Mouse (Mus musculus) macrophage (primary cell): ENCODE results near the gene Fstl4. TPM values are rescaled to one million over a fixed set of nuclear protein-coding genes. Genes with fewer than 3 reads are reported as not detected.

Experiments used
- H3K27ac ChIP-seq: fragments of 350-480 bp; formaldehyde crosslinking; 2 replicates; pipeline ENCODE4 v1.9.0; 2021
- H3K36me3 ChIP-seq: fragments of 350-480 bp; formaldehyde crosslinking; 2 replicates; pipeline ENCODE4 v1.9.0; 2021; ENCODE audit errors: inconsistent target
- H3K4me3 ChIP-seq: fragments of 350-480 bp; formaldehyde crosslinking; 2 replicates; pipeline ENCODE4 v1.9.0; 2021; ENCODE audit errors: inconsistent target
- H3K79me2 ChIP-seq: fragments of 350-480 bp; formaldehyde crosslinking; 2 replicates; pipeline ENCODE4 v1.9.0; 2021; ENCODE audit errors: inconsistent target
- whole genome bisulfite sequencing: methylation state at CpG from one replicate; pipeline ENCODE4 v1.1.7; 2026; ENCODE audit warnings: inconsistent platforms; ENCODE audit not compliant: missing documents; 5-methylcytosine and 5-hydroxymethylcytosine counted together
- polyA plus RNA-seq: library from polyadenylated mRNA; stranded (reverse); fragments of 250-400 nt; gene quantifications from 3 replicates; pipeline ENCODE4 v1.2.4, GENCODE M21; 2018; ENCODE audit warnings: inconsistent platforms

The Fstl4 gene
- polyA plus RNA-seq, 1 experiment from 2014 or later, result not detected

GRCm38 (mm10) chr11:53003361-53003760 is 238.9 kb downstream of the Fstl4 start:
- 87% methylated on average over 7 of the region's 7 CpGs for WGBS
- Histone ChIP-seq H3K36me3 (no peaks in the 10 kb centered on the region), H3K27ac (no peak overlapping the region), H3K79me2 (no peaks in the 10 kb centered on the region), H3K4me3 (no peak overlapping the region)

GRCm38 (mm10) chr11:53003811-53004210 is 239.4 kb downstream of the Fstl4 start:
- Histone ChIP-seq H3K79me2 (no peaks in the 10 kb centered on the region), H3K36me3 (no peaks in the 10 kb centered on the region), H3K4me3 (no peak overlapping the region), H3K27ac (no peak overlapping the region)
- WGBS, result 89% methylated on average over 9 of the region's 9 CpGs

- Histone ChIP-seq H3K27ac (no peak overlapping the region), H3K79me2 (no peaks in the 10 kb centered on the region), H3K4me3 (no peak overlapping the region), H3K36me3 (no peaks in the 10 kb centered on the region)
- 83% methylated on average over 7 of the region's 7 CpGs for WGBS
These were observed 245.2 kb downstream of the Fstl4 start for GRCm38 (mm10) chr11:53009597-53009996.

- Histone ChIP-seq H3K36me3 (no peaks in the 10 kb centered on the region), H3K27ac (no peak overlapping the region), H3K4me3 (no peak overlapping the region), H3K79me2 (no peaks in the 10 kb centered on the region)
- WGBS, result 87% methylated on average over 6 of the region's 6 CpGs
These were observed 247.6 kb downstream of the Fstl4 start for GRCm38 (mm10) chr11:53011996-53012505.

- Histone ChIP-seq H3K79me2 (no peaks in the 10 kb centered on the region), H3K4me3 (no peak overlapping the region), H3K27ac (no peak overlapping the region), H3K36me3 (no peaks in the 10 kb centered on the region)
- 83% methylated on average over 5 of the region's 5 CpGs for WGBS
These were observed 249.5 kb downstream of the Fstl4 start for GRCm38 (mm10) chr11:53013906-53014305.

- H3K36me3 ChIP-seq, result no peaks in the 10 kb centered on the region
- no peaks in the 10 kb centered on the region for H3K79me2 ChIP-seq
- H3K4me3 ChIP-seq, result no peak overlapping the region
- no peak overlapping the region for H3K27ac ChIP-seq
- 90% methylated on average over 7 of the region's 7 CpGs for WGBS
These were observed 252.1 kb downstream of the Fstl4 start for GRCm38 (mm10) chr11:53016358-53017021.

GRCm38 (mm10) chr11:53019509-53019908 is 255.1 kb downstream of the Fstl4 start:
- Histone ChIP-seq H3K79me2 (no peaks in the 10 kb centered on the region), H3K36me3 (no peaks in the 10 kb centered on the region), H3K27ac (no peak overlapping the region), H3K4me3 (no peak overlapping the region)
- WGBS, result 89% methylated on average over 3 of the region's 3 CpGs

GRCm38 (mm10) chr11:53024403-53024802 is 260.0 kb downstream of the Fstl4 start:
- H3K4me3 ChIP-seq, result no peak overlapping the region
- H3K79me2 ChIP-seq, result no peaks in the 10 kb centered on the region
- H3K27ac ChIP-seq, result no peak overlapping the region
- H3K36me3 ChIP-seq, result no peaks in the 10 kb centered on the region
- 8% methylated on average over 6 of the region's 6 CpGs for WGBS

- Histone ChIP-seq H3K4me3 (no peak overlapping the region), H3K79me2 (no peaks in the 10 kb centered on the region), H3K36me3 (no peaks in the 10 kb centered on the region), H3K27ac (no peak overlapping the region)
- WGBS, result 97% methylated on average over 6 of the region's 6 CpGs
These were observed 261.3 kb downstream of the Fstl4 start for GRCm38 (mm10) chr11:53025686-53026085.

- Histone ChIP-seq H3K36me3 (no peaks in the 10 kb centered on the region), H3K27ac (no peak overlapping the region), H3K79me2 (no peaks in the 10 kb centered on the region), H3K4me3 (no peak overlapping the region)
- 85% methylated on average over 7 of the region's 7 CpGs for WGBS
These were observed 264.2 kb downstream of the Fstl4 start for GRCm38 (mm10) chr11:53028421-53029168.

GRCm38 (mm10) chr11:53031777-53032176 is 267.3 kb downstream of the Fstl4 start:
- no peaks in the 10 kb centered on the region for H3K79me2 ChIP-seq
- H3K4me3 ChIP-seq, result no peak overlapping the region
- H3K27ac ChIP-seq, result no peak overlapping the region
- WGBS, result 91% methylated on average over 4 of the region's 4 CpGs
- no peaks in the 10 kb centered on the region for H3K36me3 ChIP-seq

- WGBS, result 33% methylated on average over 4 of the region's 4 CpGs
- H3K4me3 ChIP-seq, result no peak overlapping the region
- H3K79me2 ChIP-seq, result no peaks in the 10 kb centered on the region
- no peak overlapping the region for H3K27ac ChIP-seq
- no peaks in the 10 kb centered on the region for H3K36me3 ChIP-seq
These were observed 267.9 kb downstream of the Fstl4 start for GRCm38 (mm10) chr11:53032336-53032735.

- Histone ChIP-seq H3K27ac (no peak overlapping the region), H3K36me3 (no peaks in the 10 kb centered on the region), H3K79me2 (no peaks in the 10 kb centered on the region), H3K4me3 (no peak overlapping the region)
- WGBS, result 87% methylated on average over 7 of the region's 7 CpGs
These were observed 271.0 kb downstream of the Fstl4 start for GRCm38 (mm10) chr11:53035414-53035813.

GRCm38 (mm10) chr11:53046850-53047249 is 282.4 kb downstream of the Fstl4 start:
- H3K27ac ChIP-seq, result no peak overlapping the region
- 91% methylated on average over 5 of the region's 6 CpGs for WGBS
- H3K36me3 ChIP-seq, result no peaks in the 10 kb centered on the region
- H3K4me3 ChIP-seq, result no peak overlapping the region
- no peaks in the 10 kb centered on the region for H3K79me2 ChIP-seq

- WGBS, result 32% methylated on average over 5 of the region's 5 CpGs
- Histone ChIP-seq H3K79me2 (no peaks in the 10 kb centered on the region), H3K4me3 (no peak overlapping the region), H3K27ac (no peak overlapping the region), H3K36me3 (no peaks in the 10 kb centered on the region)
These were observed 289.7 kb downstream of the Fstl4 start for GRCm38 (mm10) chr11:53054151-53054550.
